Mouse (Mus musculus) bone marrow, adult 2 months (tissue): Measurements from ENCODE around the gene Nexn. TPM values are rescaled to one million over a fixed set of nuclear protein-coding genes. Genes with fewer than 3 reads are reported as not detected.

Experiments used
- H3K27ac ChIP-seq: fragments of 200-500 bp; 2 replicates; pipeline ENCODE4 v1.5.1; 2012; ENCODE audit warnings: low read depth, mild to moderate bottlenecking, control low read depth, inconsistent platforms, low read length; ENCODE audit not compliant: control insufficient read depth, poor library complexity, insufficient read depth
- H3K4me1 ChIP-seq: fragments of 200-500 bp; 2 replicates; pipeline ENCODE4 v1.6.1; 2011; ENCODE audit warnings: low read length; ENCODE audit not compliant: control insufficient read depth, insufficient read depth
- H3K4me3 ChIP-seq: fragments of 200-500 bp; replicated peaks from 2 replicates; pipeline ENCODE3; 2011; ENCODE audit warnings: mild to moderate bottlenecking, low read depth, low read length, control low read depth; ENCODE audit not compliant: control insufficient read depth
- CTCF ChIP-seq: fragments of 200-500 bp; IDR thresholded peaks from 2 replicates; pipeline ENCODE4 v1.5.1; 2011; ENCODE audit warnings: low read length, control low read depth; ENCODE audit not compliant: control insufficient read depth, insufficient read depth
- POLR2A ChIP-seq: fragments of 200-500 bp; IDR thresholded peaks from 2 replicates; pipeline ENCODE4 v1.6.1; 2011; ENCODE audit warnings: low read depth, mild to moderate bottlenecking, control low read depth, low read length, borderline replicate concordance; ENCODE audit not compliant: control insufficient read depth
- WGBS: fragments of 180-500 bp; shearing (Covaris S2); methylation state at CpG from one replicate; pipeline ENCODE4 v1.1.7; 2018; 5-methylcytosine and 5-hydroxymethylcytosine counted together
- polyA plus RNA-seq: library from polyadenylated mRNA; stranded (reverse); fragments of >200 nt; gene quantifications from 2 replicates; pipeline ENCODE4 v1.2.4, GENCODE M21; 2011; ENCODE audit warnings: low replicate concordance; ENCODE audit not compliant: missing spikeins, insufficient read depth, insufficient read length

The Nexn gene
- polyA plus RNA-seq, 1 experiment: 7.3 TPM

- WGBS: 93% methylated on average over 9 of the region's 9 CpGs
- no peaks in the 10 kb centered on the region for H3K4me1 ChIP-seq
- no peak for TF ChIP-seq CTCF
- no peak for TF ChIP-seq POLR2A
- H3K27ac ChIP-seq: no peak overlapping the region
- H3K4me3 ChIP-seq: no peak overlapping the region
Measured at GRCm38 (mm10) chr3:152302991-152303390, 36.8 kb upstream of the Nexn start.

GRCm38 (mm10) chr3:152300376-152301337 is 34.5 kb upstream of the Nexn start:
- Histone ChIP-seq H3K27ac (no peak overlapping the region), H3K4me3 (no peak overlapping the region), H3K4me1 (no peaks in the 10 kb centered on the region)
- TF ChIP-seq CTCF (no peak), POLR2A (no peak)
- 83% methylated on average over 14 of the region's 14 CpGs for WGBS

- TF ChIP-seq CTCF: no peak
- Histone ChIP-seq H3K4me3 (no peak overlapping the region), H3K27ac (no peak overlapping the region), H3K4me1 (no peaks in the 10 kb centered on the region)
- WGBS: 90% methylated on average over 5 of the region's 5 CpGs
Measured at GRCm38 (mm10) chr3:152295896-152296295, 29.7 kb upstream of the Nexn start.

- 64% methylated on average over 3 of the region's 3 CpGs for WGBS
- Histone ChIP-seq H3K4me3 (no peak overlapping the region), H3K27ac (no peak overlapping the region), H3K4me1 (no peaks in the 10 kb centered on the region)
- TF ChIP-seq POLR2A (no peak), CTCF (no peak)
Measured at GRCm38 (mm10) chr3:152294400-152294799, 28.2 kb upstream of the Nexn start.

GRCm38 (mm10) chr3:152293530-152294181 is 27.5 kb upstream of the Nexn start:
- WGBS: 87% methylated on average over 13 of the region's 13 CpGs
- TF ChIP-seq CTCF (no peak), POLR2A (no peak)
- no peak overlapping the region for H3K4me3 ChIP-seq
- no peak overlapping the region for H3K27ac ChIP-seq
- no peaks in the 10 kb centered on the region for H3K4me1 ChIP-seq

GRCm38 (mm10) chr3:152291895-152292294 is 25.7 kb upstream of the Nexn start:
- H3K27ac ChIP-seq: no peak overlapping the region
- H3K4me3 ChIP-seq: no peak overlapping the region
- no peaks in the 10 kb centered on the region for H3K4me1 ChIP-seq
- TF ChIP-seq CTCF (no peak), POLR2A (no peak)
- 83% methylated on average over 6 of the region's 6 CpGs for WGBS

- TF ChIP-seq CTCF: no peak
- no peak for TF ChIP-seq POLR2A
- no peaks in the 10 kb centered on the region for H3K4me1 ChIP-seq
- no peak overlapping the region for H3K4me3 ChIP-seq
- 88% methylated on average over 17 of the region's 17 CpGs for WGBS
- H3K27ac ChIP-seq: no peak overlapping the region
Measured at GRCm38 (mm10) chr3:152290175-152290798, 24.1 kb upstream of the Nexn start.

GRCm38 (mm10) chr3:152288740-152289139 is 22.6 kb upstream of the Nexn start:
- Histone ChIP-seq H3K27ac (no peak overlapping the region), H3K4me3 (no peak overlapping the region), H3K4me1 (no peaks in the 10 kb centered on the region)
- 84% methylated on average over 4 of the region's 4 CpGs for WGBS
- no peak for TF ChIP-seq POLR2A
- no peak for TF ChIP-seq CTCF
